Mouse (Mus musculus) lung, embryonic 15.5 days (tissue): ENCODE data around the gene Gm9803. TPM values are rescaled to one million over a fixed set of nuclear protein-coding genes. Genes with fewer than 3 reads are reported as not detected.

Experiments
- ATAC-seq: fragments of 200-750 bp; cut with Nextera tagmentation; 2 replicates; pipeline ENCODE4 v1.8.0; 2017; ENCODE audit warnings: moderate number of reproducible peaks, borderline replicate concordance; ENCODE audit not compliant: low FRiP score, low TSS enrichment; ENCODE audit errors: extremely low read depth
- H3K27ac ChIP-seq: fragments of 300-500 bp; sonication (generic); 2 replicates; pipeline ENCODE4 v1.5.1; 2015; ENCODE audit warnings: moderate library complexity, mild to moderate bottlenecking, inconsistent platforms
- H3K27me3 ChIP-seq: fragments of 300-500 bp; sonication (generic); 2 replicates; pipeline ENCODE4 v1.6.1; 2015; ENCODE audit warnings: inconsistent platforms
- H3K36me3 ChIP-seq: fragments of 300-500 bp; sonication (generic); 2 replicates; pipeline ENCODE4 v1.6.1; 2015; ENCODE audit warnings: inconsistent platforms
- H3K4me1 ChIP-seq: fragments of 300-500 bp; sonication (generic); 2 replicates; pipeline ENCODE4 v1.6.1; 2015; ENCODE audit warnings: inconsistent platforms
- H3K4me2 ChIP-seq: fragments of 300-500 bp; sonication (generic); 2 replicates; pipeline ENCODE4 v1.6.1; 2015; ENCODE audit warnings: inconsistent platforms, mild to moderate bottlenecking, moderate library complexity
- H3K4me3 ChIP-seq: fragments of 300-500 bp; sonication (generic); 2 replicates; pipeline ENCODE4 v1.5.1; 2015; ENCODE audit warnings: mild to moderate bottlenecking, inconsistent platforms
- H3K9ac ChIP-seq: fragments of 300-500 bp; sonication (generic); 2 replicates; pipeline ENCODE4 v1.6.1; 2015; ENCODE audit warnings: inconsistent platforms
- H3K9me3 ChIP-seq: fragments of 300-500 bp; sonication (generic); 2 replicates; pipeline ENCODE4 v1.6.1; 2016; ENCODE audit warnings: inconsistent platforms
- WGBS: fragments of 180-500 bp; shearing (Covaris S2); methylation state at CpG from one replicate; pipeline ENCODE4 v1.1.7; 2015; 5-methylcytosine and 5-hydroxymethylcytosine counted together
- polyA plus RNA-seq: library from polyadenylated mRNA; unstranded; fragments of >200 nt; fragmentation: Nextera tagmentation; extraction: Ambion mirVana; gene quantifications from 2 replicates; pipeline ENCODE4 v1.2.1, GENCODE M21; 2015

Gene Gm9803
- polyA plus RNA-seq, 1 experiment from 2014 or later: 15.1 TPM

- no peaks in the 10 kb centered on the region for H3K27me3 ChIP-seq
- 85% methylated on average over 3 of the region's 3 CpGs for whole genome bisulfite sequencing
- no peaks in the 10 kb centered on the region for H3K9me3 ChIP-seq
- no peaks in the 10 kb centered on the region for H3K36me3 ChIP-seq
- H3K4me3 ChIP-seq: no peak overlapping the region
- H3K27ac ChIP-seq: no peak overlapping the region
- H3K4me2 ChIP-seq: no peak overlapping the region
- no peak overlapping the region for H3K9ac ChIP-seq
- H3K4me1 ChIP-seq: peaks cover 18% of the 10 kb centered on the region
- ATAC-seq: no peak
These were observed 36.4 kb upstream of the Gm9803 start for GRCm38 (mm10) chr10:43487441-43488010.

DNA sequence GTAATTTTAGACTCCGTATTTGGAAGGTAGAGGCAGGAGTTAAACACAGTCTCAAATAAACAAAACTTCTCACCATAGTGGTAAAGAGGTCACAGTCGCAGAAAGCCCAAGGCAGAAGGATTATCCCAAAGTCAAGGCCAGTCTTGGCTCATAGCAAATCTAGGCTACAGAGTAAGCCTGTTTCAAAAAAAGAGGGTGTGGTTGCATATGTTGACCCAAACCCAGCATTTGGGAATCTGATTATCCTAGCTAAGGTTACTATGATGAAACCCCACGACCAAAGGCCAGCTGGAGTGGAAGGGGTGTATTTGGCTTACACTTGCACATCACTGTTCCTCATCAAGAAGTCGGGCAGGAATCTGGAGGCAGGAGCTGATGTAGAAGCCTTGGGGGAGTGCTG lies 35.6 kb upstream of the Gm9803 start:
- Histone ChIP-seq H3K9me3 (no peaks in the 10 kb centered on the region), H3K4me2 (no peak overlapping the region), H3K27me3 (no peaks in the 10 kb centered on the region), H3K4me3 (no peak overlapping the region), H3K4me1 (peaks cover 11% of the 10 kb centered on the region), H3K36me3 (no peaks in the 10 kb centered on the region), H3K9ac (no peak overlapping the region), H3K27ac (no peak overlapping the region)
- no peak for ATAC-seq
- WGBS: 66% methylated on average over 4 of the region's 4 CpGs

DNA sequence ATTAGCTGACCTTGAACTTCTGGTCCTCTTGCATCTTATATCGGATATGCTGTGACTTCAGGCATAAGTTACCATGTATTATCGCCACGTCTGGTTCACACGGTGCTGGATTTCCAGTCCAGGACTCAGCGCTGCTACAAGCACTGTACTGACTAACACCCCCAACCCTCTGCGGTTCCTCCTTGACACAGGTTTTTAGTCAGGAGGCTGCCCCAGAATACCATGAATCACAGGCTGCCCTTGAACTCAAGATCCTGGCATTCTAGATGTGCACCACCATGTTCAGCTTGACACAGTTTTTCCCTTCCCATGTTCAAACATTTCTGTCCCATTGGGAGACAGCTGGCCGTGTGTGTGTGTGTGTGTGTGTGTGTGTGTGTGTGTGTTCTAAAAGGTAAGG lies 34.7 kb upstream of the Gm9803 start:
- no peaks in the 10 kb centered on the region for H3K27me3 ChIP-seq
- no peaks in the 10 kb centered on the region for H3K36me3 ChIP-seq
- H3K4me2 ChIP-seq: no peak overlapping the region
- 77% methylated on average over 7 of the region's 7 CpGs for WGBS
- H3K4me3 ChIP-seq: no peak overlapping the region
- H3K27ac ChIP-seq: no peak overlapping the region
- H3K4me1 ChIP-seq: 0 out of 2 replicates have a peak, but pooled peaks cover 5% of the 10 kb centered on the region
- H3K9ac ChIP-seq: no peak overlapping the region
- ATAC-seq: no peak
- H3K9me3 ChIP-seq: no peaks in the 10 kb centered on the region

GRCm38 (mm10) chr10:43489550-43489949 lies 34.3 kb upstream of the Gm9803 start:
- 0 out of 2 replicates have a peak overlapping the region, but pooled peaks have one; percentile 4 for H3K27ac ChIP-seq
- 32% methylated on average over 6 of the region's 6 CpGs for WGBS
- ATAC-seq: no peak

DNA sequence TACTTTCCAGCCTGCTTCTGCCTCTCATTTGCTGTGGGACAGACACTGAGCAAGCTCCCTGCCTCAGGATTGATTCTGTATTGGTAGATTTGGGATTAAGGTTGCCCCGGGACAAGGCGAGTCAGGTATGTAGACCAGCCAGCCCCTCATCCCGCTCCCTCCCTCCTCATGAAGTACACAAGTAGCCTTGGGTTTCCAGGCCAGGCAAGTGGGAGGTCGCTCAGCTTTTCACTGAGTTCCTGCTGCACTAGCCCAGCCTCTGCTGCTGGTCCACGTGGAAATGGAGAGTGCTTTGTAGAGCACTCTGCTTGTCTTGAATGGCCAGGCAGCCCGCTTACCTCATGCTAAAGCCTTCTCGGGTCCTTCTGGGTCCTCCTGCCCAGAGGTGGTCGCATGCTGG lies 33.9 kb upstream of the Gm9803 start:
- H3K4me1 ChIP-seq: 0 out of 2 replicates have a peak, but pooled peaks cover 5% of the 10 kb centered on the region
- no peak overlapping the region for H3K4me3 ChIP-seq
- ATAC-seq: no peak
- H3K27ac ChIP-seq: 0 out of 2 replicates have a peak overlapping the region, but pooled peaks have one; percentile 4
- H3K9ac ChIP-seq: no peak overlapping the region
- H3K36me3 ChIP-seq: no peaks in the 10 kb centered on the region
- no peaks in the 10 kb centered on the region for H3K27me3 ChIP-seq
- no peak overlapping the region for H3K4me2 ChIP-seq
- no peaks in the 10 kb centered on the region for H3K9me3 ChIP-seq
- WGBS: 60% methylated on average over 8 of the region's 8 CpGs

More at GRCm38 (mm10) chr10:43489550-43489949, 34.3 kb upstream of the Gm9803 start:
- no peaks in the 10 kb centered on the region for H3K36me3 ChIP-seq
- no peak overlapping the region for H3K4me3 ChIP-seq
- no peak overlapping the region for H3K4me2 ChIP-seq
- H3K27me3 ChIP-seq: no peaks in the 10 kb centered on the region
- no peak overlapping the region for H3K9ac ChIP-seq
- H3K9me3 ChIP-seq: no peaks in the 10 kb centered on the region
- H3K4me1 ChIP-seq: 0 out of 2 replicates have a peak, but pooled peaks cover 5% of the 10 kb centered on the region

- no peaks in the 10 kb centered on the region for H3K9me3 ChIP-seq
- 0 out of 2 replicates have a peak, but pooled peaks cover 5% of the 10 kb centered on the region for H3K4me1 ChIP-seq
- H3K9ac ChIP-seq: no peak overlapping the region
- 68% methylated on average over 5 of the region's 5 CpGs for WGBS
- H3K4me3 ChIP-seq: no peak overlapping the region
- H3K36me3 ChIP-seq: peaks cover 6% of the 10 kb centered on the region
- H3K27me3 ChIP-seq: no peaks in the 10 kb centered on the region
- H3K4me2 ChIP-seq: no peak overlapping the region
- H3K27ac ChIP-seq: no peak overlapping the region
- ATAC-seq: no peak
These were observed 33.0 kb upstream of the Gm9803 start for GRCm38 (mm10) chr10:43490846-43491245.

DNA sequence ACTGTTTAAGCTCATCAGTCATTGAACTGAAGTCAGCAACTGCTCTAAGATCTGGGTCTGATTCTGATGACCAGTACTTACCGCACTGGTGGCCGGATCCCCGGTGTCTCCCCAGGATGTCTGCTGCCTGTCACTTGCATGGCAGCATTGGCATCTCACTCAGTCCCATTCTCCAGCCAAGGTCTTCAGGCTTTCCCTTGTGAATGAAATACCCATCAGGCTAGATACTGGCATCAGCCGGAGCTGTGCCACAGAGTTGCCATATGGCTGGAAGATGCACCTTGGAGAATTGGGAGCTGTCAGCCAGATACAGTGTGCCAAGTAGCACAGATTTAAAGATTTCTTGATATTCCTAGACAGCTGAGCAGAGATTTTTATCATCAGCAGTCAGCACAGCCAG lies 21.3 kb upstream of the Gm9803 start:
- Histone ChIP-seq H3K36me3 (peaks cover 22% of the 10 kb centered on the region), H3K4me1 (no peaks in the 10 kb centered on the region), H3K4me3 (no peak overlapping the region), H3K27me3 (no peaks in the 10 kb centered on the region), H3K4me2 (no peak overlapping the region), H3K9me3 (no peaks in the 10 kb centered on the region), H3K27ac (no peak overlapping the region), H3K9ac (no peak overlapping the region)
- ATAC-seq: no peak
- WGBS: 92% methylated on average over 4 of the region's 4 CpGs

GRCm38 (mm10) chr10:43504291-43504690 lies 19.6 kb upstream of the Gm9803 start:
- Histone ChIP-seq H3K4me3 (no peak overlapping the region), H3K27ac (no peak overlapping the region), H3K36me3 (peaks cover 10% of the 10 kb centered on the region), H3K4me2 (no peak overlapping the region), H3K27me3 (no peaks in the 10 kb centered on the region), H3K4me1 (no peaks in the 10 kb centered on the region), H3K9me3 (no peaks in the 10 kb centered on the region), H3K9ac (no peak overlapping the region)
- no peak for ATAC-seq
- 60% methylated on average over 1 of the region's 1 CpGs for WGBS

GRCm38 (mm10) chr10:43507051-43507450 lies 16.8 kb upstream of the Gm9803 start:
- WGBS: 68% methylated on average over 4 of the region's 4 CpGs
- Histone ChIP-seq H3K4me3 (no peak overlapping the region), H3K9me3 (no peaks in the 10 kb centered on the region), H3K9ac (no peak overlapping the region), H3K4me1 (no peaks in the 10 kb centered on the region), H3K27me3 (no peaks in the 10 kb centered on the region), H3K4me2 (no peak overlapping the region), H3K27ac (no peak overlapping the region), H3K36me3 (peaks cover 29% of the 10 kb centered on the region)
- ATAC-seq: no peak

- no peaks in the 10 kb centered on the region for H3K27me3 ChIP-seq
- 91% methylated on average over 7 of the region's 7 CpGs for WGBS
- no peak overlapping the region for H3K4me3 ChIP-seq
- no peak overlapping the region for H3K9ac ChIP-seq
- ATAC-seq: no peak
- H3K4me2 ChIP-seq: no peak overlapping the region
- peaks cover 38% of the 10 kb centered on the region for H3K36me3 ChIP-seq
- H3K27ac ChIP-seq: no peak overlapping the region
- H3K9me3 ChIP-seq: no peaks in the 10 kb centered on the region
- no peaks in the 10 kb centered on the region for H3K4me1 ChIP-seq
These were observed 14.7 kb upstream of the Gm9803 start for GRCm38 (mm10) chr10:43509228-43509627.

- no peak for ATAC-seq
- Histone ChIP-seq H3K27ac (no peak overlapping the region), H3K4me1 (peaks cover 11% of the 10 kb centered on the region; the same call in 1 of the 2 replicates), H3K4me3 (no peak overlapping the region), H3K9me3 (no peaks in the 10 kb centered on the region), H3K27me3 (no peaks in the 10 kb centered on the region), H3K36me3 (peaks cover 34% of the 10 kb centered on the region), H3K4me2 (no peak overlapping the region), H3K9ac (no peak overlapping the region)
- 88% methylated on average over 10 of the region's 10 CpGs for WGBS
These were observed 10.9 kb upstream of the Gm9803 start for GRCm38 (mm10) chr10:43512976-43513375.

DNA sequence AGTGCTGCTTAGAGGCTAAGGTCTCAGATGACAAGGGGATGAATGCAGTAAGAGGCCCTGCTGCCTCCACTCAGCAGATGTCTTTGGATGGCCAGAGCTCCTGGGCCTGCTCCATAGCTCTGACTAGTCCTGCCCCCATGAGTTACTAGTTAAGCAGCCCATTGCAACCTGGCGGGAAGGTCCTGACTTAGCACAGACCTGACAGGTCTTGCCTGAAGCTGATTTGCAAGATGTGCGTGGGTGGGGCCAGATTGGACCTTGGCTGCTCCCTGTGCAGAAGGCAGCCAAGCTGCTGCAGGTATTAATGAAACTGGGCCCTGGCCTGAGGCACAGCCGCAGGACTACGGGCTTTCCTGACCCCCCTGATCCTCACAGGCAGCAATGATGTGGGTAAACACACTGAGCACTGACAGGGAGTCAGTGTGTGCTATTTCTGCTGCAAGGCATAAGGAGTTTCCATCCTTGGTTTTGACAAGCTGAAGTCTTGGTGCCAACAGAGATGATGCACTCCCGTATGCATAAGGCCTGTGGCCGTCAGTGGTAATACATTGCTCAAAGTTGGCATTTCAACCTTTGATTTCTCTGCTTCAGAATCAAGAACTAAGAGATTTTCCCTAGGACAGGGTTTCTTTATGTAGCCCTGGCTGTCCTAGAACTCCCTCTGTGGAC lies 6.8 kb upstream of the Gm9803 start:
- H3K4me3 ChIP-seq: no peak overlapping the region
- ATAC-seq: no peak
- no peak overlapping the region for H3K4me2 ChIP-seq
- WGBS: 65% methylated on average over 6 of the region's 6 CpGs
- peaks cover 9% of the 10 kb centered on the region; the same call in 1 of the 2 replicates for H3K36me3 ChIP-seq
- no peaks in the 10 kb centered on the region for H3K9me3 ChIP-seq
- H3K4me1 ChIP-seq: peaks cover 18% of the 10 kb centered on the region; the same call in 1 of the 2 replicates
- H3K27me3 ChIP-seq: no peaks in the 10 kb centered on the region
- no peak overlapping the region for H3K9ac ChIP-seq
- H3K27ac ChIP-seq: peak overlapping the region; percentile 69; the same call in 1 of the 2 replicates
